Mouse (Mus musculus): ENCODE results near the gene Frmd4a. TPM values are rescaled to one million over a fixed set of nuclear protein-coding genes. Genes with fewer than 3 reads are reported as not detected.
"Not testable (repeated sequence)": the region's sequence is repeated elsewhere in the genome, so short reads cannot be mapped to it uniquely, and the experiment has no call there.

Frmd4a gene
- total RNA-seq, 2 experiments from 2014 or later = 194 to 301 TPM

DNA sequence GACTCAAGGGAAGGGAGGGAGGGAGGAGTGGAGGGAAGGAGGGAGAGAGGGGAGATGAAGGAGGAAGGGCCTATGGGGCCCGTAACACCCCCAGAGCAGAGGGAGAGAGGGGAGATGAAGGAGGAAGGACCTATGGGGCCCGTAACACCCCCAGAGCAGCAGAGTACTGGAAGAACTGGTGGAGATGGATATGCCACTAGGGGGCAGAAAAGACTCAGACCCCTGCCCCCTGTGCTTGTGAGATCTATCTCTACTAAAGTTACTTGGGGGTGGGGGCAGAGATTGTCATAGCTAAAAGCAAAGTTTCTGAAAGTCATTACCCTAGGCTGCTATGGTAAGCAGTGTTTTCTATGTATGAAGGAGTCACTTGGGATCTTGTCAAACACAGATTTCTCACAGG lies 299.1 kb downstream of the Frmd4a start:
- no peak for ATAC-seq (replicated peaks; ENCODE audit: low FRiP score, poor library complexity, severe bottlenecking)

DNA sequence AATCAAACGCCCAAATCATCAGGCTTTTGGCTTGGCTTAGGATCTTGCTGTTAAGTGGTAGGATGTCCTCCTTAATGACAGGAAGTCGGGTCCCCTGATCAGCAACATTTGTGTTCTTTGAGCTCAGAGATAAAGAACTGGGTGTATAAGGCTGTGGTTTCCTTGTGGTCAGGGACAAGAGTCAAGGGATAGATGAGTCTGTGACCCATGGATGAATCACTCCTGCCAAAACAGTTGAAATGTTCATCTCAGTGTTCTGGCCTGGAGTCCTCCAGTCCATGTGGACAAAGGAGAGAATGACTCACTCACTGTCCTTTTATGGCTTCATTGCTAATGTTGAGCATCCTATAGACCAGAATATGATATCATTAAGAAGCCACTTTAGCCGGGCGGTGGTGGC lies 300.6 kb downstream of the Frmd4a start:
- ATAC-seq (replicated peaks; ENCODE audit: low FRiP score, poor library complexity, severe bottlenecking) = no peak

DNA sequence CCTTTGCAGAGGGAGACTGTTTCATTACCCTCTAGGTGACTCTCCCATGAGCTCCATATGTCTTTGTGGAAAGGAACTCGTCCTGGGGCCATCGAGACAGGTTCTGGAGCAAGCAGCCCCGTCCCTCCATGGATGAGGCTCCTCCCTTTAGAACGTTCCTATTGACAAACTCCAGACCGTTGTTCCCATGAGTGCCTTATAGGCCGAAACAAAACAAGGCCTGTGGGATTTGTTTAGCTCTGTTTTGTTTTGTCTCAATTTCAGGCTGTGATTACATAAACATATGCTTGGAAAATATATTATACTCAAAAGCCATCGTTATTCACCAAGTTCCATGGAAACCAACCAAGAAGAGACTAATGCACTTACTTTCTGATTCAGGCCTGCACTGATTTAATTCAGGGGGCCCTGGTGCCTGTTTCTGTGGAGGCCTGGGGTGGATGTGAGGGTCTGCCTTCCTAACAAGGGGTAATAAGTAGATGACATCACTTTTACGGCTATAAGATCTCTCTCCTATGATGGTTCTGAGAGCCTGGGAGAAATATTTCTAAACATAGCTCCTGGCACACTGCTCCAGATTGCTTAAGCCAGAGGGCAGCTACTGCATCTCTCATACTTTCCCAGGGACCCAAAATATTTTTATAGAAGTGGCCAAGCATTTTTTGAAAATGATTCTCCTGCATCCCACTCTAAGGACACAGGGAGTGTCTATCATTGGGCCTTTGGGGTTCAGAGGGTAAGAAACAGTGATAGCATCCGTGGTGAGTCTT lies 308.9 kb downstream of the Frmd4a start:
- ATAC-seq (replicated peaks; ENCODE audit: low FRiP score, poor library complexity, severe bottlenecking) = no peak

DNA sequence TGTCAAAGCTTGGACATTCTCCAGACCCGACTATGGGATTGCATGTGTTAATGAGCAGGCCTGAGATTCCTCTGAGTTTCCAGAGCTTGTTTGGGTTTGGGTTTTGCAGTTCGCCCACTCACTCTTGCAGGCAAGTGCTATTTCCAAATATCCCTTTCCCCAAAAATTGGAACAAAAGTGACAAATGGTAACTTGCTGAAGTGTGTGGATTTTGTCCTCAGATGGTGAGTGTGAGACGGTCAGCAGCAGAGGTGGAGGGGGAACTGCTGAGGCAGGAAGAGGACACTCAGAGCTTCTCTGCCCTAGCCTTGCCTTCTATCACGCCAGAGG lies 309.5 kb downstream of the Frmd4a start:
- no peak for ATAC-seq (replicated peaks; ENCODE audit: low FRiP score, poor library complexity, severe bottlenecking)

DNA sequence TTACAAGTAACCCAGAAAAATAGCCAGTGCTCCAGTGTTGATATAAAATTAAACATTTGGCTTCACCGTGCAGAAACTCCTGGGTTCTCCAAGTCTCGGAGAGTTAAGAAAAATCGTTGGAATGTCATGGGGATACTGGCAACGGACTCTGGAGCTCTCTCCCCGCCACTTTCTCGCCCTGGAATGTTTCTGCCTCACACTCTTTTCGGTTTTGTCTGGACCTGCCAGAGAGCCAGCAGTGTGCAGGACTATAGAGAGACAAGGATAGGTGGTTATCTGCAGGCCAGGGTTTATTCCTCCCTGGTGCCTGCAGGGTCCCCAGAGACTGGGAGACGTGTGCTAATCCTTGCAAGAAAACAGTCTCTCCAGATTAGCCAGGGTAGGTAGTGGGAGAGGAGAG lies 314.9 kb downstream of the Frmd4a start:
- no peak for ATAC-seq (replicated peaks; ENCODE audit: low FRiP score, poor library complexity, severe bottlenecking)

DNA sequence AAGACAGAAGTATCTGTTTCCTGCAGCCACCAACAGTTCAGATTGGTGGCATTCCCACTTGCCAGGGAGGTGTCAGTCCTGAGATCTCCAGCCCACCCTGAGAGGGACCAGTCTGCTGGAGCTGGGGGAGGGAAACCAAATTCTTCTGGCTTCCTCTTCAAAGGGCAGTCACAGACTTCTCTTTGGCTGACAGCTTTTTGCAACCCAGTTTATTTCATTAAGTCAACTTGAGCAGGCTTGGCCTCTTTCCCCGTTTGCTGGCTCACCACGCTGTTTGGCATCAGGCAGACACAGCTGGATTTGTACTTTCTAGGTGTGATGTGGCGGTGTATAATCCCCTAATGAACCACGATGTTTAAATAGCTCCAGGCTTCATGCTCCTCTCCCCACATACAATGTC lies 316.7 kb downstream of the Frmd4a start:
- ATAC-seq (replicated peaks; ENCODE audit: low FRiP score, poor library complexity, severe bottlenecking) = no peak

DNA sequence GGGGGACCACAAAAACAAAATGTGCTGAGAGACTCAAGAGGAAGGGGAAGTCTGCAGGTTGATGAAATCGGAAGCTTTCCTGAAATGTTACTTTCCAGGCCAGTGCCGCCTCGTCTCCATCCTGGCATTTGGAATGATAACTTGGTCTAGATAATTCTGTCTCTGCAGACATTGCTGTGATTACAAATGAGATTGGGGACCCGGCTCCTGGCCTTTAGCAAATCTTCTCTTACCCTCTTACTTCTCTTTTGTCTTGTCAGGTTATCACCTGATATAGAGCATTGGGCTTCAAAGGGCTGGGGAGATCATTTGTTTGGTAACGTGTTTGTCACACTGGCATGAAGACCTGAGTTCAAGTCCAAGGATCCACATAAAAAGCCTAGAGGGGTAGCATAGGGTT lies 317.4 kb downstream of the Frmd4a start:
- ATAC-seq (replicated peaks; ENCODE audit: low FRiP score, poor library complexity, severe bottlenecking) = no peak

DNA sequence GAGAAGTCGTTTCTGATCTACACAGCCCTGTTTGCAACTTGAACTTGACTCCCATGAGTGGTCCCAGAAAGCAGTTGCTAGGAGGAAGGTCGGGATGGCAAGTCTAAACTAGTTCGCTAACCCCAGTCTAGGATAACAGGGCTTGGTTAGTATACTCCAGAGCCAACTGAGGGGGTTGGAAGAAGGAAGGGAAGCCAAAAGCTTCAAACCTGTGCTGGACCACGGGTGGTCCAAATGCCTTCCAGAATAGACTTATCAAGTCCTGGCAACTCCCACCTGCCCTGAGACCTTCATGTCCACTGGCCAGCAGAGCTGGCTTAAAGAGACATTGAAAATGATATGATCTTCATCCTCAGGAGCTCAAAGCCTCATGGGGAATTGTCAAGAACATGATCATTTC lies 318.4 kb downstream of the Frmd4a start:
- no peak for ATAC-seq (replicated peaks; ENCODE audit: low FRiP score, poor library complexity, severe bottlenecking)

DNA sequence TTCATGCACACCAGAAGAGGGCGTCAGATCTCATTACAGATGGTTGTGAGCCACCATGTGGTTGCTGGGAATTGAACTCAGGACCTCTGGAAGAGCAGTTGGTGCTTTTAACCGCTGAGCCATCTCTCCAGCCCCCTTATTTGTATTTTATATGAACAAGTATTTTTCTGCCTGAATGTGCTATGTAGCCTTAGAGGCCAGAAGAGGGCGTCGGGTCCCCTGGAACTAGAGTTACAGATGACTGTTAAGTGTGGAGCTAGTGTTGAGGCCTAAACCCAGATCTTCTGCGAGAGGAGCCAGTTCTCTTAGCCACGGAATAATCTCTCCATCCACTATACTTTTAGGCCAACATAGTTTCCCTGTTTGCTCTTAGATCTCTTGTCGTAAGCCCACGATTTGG lies 320.8 kb downstream of the Frmd4a start:
- not testable (repeated sequence) for ATAC-seq (replicated peaks; ENCODE audit: low FRiP score, poor library complexity, severe bottlenecking)

DNA sequence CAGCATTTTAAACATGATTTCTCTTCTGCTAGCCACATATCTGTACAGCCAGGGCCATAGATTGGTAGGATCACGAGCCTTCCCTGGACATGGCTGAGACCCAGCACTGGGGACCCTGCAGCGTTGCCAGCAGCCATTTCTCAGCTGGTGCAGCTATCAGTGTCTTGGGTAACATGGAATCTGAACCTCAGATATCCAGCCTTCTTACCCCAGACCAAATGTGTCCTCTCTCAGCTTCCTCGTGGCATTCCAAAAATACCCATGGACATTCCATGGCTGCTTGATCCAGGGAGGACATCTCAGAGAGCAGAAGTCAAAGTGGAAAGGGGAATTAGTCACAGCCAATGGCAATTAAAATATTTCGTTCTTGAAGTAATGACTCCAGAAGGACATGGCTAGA lies 321.6 kb downstream of the Frmd4a start:
- no peak for ATAC-seq (replicated peaks; ENCODE audit: low FRiP score, poor library complexity, severe bottlenecking)

DNA sequence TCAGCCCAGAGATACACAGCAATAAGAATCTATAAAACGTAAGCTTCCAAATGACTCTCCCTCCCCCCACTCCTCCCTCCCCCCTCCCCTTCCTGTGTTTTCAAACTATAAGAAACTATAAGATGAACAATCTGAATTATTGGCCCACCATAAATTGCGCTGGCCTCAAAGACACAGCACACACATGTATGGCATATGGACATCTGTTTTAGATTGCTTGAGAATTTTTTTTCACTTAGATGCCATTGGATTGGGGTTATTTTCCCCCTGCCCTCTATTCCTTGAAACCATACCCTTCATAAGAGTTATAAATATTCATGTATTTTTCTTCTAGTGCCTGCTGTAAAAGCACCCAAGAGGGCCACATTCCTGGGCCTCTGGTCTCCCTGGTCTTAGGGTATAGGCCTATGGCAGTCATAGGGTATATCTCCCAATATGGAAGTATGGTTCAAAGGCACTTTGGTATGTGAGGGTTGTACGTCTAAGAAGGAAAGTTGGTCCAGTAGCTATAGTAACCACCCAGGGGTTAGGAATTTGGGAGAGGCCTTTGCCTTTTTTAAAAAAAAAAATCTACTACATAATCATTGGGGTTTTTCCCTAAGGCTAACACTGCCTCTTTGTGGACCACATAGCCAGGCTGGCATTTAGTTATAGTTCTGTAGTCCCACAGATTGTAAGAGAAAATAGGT lies 322.2 kb downstream of the Frmd4a start:
- no peak for ATAC-seq (replicated peaks; ENCODE audit: low FRiP score, poor library complexity, severe bottlenecking)

DNA sequence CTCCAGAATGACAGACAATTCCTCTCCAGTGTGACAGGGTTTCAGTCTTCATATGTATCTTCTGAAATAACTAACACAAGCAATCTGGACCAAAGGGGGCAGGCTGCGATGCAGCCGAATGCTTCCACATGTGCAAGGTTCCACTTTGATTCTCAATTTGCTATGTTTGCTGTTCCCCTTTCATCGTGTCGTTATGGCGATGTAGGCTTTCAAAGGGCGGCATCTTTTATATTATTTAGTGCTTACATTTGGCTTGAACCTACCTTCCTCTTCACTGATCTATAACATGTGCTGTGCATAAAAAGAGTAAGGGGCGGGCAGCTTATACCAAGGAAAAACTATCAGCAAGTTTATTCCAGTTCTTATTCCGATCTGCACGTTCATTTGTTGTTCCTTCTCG lies 322.9 kb downstream of the Frmd4a start:
- ATAC-seq (replicated peaks; ENCODE audit: low FRiP score, poor library complexity, severe bottlenecking) = no peak

DNA sequence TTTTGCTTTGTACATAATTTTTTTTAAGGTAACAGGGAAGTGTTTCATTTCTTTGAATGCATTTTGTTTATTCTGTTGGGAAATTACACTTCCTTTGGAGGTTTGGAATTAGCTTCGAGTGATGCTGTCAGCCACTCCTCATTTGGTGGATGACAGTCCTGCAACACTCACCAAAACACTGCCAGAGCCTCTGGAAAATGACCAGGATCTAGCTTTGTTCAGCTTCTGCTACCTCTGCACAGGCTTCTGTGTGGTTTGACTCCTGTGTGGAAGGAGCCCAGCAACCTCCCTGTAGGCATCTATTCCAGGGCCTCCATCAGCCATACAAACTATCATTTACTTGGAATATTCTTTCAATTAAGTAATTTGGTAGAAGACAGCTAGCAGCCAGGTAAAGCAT lies 323.6 kb downstream of the Frmd4a start:
- no peak for ATAC-seq (replicated peaks; ENCODE audit: low FRiP score, poor library complexity, severe bottlenecking)

DNA sequence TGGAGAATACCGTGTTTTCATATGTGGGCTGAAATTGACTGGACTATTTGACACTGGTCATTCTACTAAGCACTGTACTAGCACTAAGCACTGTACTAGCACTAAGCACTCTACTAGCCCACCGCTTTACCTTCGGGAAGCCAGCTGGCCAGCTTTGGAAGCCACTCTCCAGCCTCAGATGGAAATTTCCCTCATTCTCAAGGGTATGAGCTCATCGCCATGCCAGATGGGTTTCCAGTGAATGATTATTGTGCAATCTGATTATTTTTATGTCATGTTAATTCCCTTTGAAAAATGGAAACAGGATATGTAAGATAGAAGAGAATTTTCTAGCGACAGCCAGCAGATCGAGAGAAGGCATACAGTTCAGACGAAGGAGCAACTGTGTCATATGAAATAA lies 324.5 kb downstream of the Frmd4a start:
- ATAC-seq (replicated peaks; ENCODE audit: low FRiP score, poor library complexity, severe bottlenecking) = no peak

DNA sequence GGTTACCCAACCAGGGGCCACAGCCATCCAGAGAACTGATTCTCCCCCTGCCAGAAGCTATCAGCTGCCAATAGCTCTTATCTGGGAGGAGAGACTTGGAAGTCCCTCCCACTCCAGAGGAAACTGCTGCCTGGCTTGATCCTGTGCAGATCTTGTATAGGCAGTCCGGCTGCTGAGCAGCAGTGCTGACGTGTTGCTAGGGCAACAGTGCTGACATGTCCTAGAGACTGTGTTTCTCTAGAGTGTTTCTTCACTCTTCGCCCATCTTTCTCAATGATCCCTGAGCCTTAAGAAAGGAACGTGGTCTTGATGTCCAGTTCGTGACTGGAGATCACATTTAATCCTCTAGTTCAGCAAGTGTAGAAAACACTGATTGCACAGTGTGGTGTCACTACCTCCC lies 326.9 kb downstream of the Frmd4a start:
- no peak for ATAC-seq (replicated peaks; ENCODE audit: low FRiP score, poor library complexity, severe bottlenecking)

DNA sequence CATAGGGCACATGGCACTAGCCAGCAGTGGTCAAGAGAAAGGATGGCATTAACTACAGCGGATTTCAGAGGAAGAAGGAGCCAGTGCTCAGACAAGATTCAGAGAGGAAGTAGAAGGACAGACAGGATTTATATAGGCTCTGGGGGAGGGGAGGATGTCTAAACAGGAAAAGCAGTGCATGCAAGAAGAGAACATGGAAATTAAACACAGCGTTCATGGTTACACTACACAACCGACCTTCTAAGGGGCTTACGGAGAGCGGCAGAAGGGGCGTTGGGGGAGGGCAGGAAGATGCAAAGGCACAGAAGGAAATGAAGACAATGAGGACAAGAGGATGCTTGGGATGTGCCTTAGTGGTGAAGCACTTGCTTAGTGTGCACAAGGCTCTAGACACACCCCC lies 328.7 kb downstream of the Frmd4a start:
- no peak for ATAC-seq (replicated peaks; ENCODE audit: low FRiP score, poor library complexity, severe bottlenecking)

DNA sequence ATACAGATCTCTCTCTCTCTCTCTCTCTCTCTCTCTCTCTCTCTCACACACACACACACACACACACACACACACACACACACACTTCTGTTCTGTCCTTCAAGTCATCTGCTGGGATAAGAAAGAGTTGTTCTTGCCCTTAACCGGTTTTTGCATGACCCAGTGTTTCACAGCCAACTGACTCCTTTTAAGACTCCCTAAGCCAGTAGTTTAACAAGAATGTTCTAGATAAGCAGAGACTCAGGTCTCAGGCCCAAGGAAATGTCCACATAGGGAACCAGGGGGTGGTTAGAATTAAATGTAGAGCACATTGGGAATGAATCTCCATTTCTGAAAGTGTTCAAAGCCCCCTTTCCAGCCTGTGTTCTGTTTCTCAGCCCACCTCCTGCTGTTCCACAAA lies 329.4 kb downstream of the Frmd4a start:
- ATAC-seq (replicated peaks; ENCODE audit: low FRiP score, poor library complexity, severe bottlenecking) = no peak

DNA sequence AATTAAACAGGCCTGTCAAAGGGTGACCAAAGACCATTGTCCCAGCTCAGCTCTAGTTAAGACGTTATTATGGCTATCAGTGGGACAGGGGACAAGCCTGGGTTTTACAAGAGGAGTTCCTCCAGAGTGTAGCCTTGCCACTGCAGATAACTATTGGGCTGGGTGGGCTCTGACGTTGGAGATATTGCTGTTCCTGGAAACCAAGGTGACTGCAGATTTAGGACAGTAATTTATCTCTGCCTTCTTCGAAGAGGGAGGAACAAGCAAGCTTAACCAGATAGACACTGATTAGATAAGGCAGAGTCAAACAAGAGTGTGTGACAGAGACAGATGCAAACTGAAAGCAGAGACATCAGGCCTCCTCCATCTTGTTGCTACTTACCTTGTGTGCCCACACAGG lies 330.3 kb downstream of the Frmd4a start:
- no peak for ATAC-seq (replicated peaks; ENCODE audit: low FRiP score, poor library complexity, severe bottlenecking)

DNA sequence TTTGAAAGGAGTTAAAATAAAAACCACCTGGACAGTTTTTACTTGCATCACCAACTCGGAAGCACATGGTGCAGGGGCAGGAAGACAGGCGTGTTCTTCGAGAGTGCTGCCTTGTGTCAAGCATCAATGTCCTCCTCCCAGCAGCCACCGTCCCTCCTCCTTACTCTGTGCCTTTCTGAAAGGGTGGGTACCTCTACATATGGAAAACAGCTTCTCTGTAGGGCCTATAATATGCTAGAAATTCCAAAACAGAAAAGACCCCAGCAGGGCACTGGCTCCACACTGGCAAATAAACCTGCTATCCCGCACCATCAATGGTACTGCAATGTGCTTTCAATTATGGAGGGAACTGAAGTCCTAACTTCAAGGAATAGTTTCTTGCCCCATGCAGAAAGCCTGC lies 331.0 kb downstream of the Frmd4a start:
- ATAC-seq (replicated peaks; ENCODE audit: low FRiP score, poor library complexity, severe bottlenecking) = no peak

DNA sequence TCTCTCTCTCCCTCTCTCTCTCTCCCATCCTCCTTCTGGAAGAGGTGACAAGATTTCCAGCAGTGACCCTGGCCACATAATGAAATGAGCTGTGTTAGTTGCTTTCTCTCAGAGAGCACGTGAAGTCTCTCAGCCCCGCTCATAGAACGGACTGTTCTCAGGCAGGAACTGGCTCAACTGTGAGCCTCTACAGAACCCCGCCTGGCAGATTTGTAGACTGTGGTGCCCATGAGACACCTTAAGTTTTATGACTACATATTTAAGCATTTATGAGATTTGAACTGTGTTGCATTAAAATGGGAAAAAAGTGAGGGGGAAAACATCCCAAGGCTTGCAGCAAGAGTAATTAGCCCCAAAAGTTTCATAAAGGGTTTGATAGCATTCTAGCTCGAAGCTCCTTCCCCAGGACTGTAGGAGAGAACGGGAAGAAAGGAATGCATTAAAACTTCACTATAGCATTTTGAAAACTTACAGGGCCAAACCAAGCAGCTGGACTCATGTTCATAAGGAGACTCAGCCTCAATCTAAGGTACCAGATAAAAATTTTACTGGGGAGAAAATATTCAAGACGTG lies 339.4 kb downstream of the Frmd4a start:
- ATAC-seq (replicated peaks; ENCODE audit: low FRiP score, poor library complexity, severe bottlenecking) = no peak

DNA sequence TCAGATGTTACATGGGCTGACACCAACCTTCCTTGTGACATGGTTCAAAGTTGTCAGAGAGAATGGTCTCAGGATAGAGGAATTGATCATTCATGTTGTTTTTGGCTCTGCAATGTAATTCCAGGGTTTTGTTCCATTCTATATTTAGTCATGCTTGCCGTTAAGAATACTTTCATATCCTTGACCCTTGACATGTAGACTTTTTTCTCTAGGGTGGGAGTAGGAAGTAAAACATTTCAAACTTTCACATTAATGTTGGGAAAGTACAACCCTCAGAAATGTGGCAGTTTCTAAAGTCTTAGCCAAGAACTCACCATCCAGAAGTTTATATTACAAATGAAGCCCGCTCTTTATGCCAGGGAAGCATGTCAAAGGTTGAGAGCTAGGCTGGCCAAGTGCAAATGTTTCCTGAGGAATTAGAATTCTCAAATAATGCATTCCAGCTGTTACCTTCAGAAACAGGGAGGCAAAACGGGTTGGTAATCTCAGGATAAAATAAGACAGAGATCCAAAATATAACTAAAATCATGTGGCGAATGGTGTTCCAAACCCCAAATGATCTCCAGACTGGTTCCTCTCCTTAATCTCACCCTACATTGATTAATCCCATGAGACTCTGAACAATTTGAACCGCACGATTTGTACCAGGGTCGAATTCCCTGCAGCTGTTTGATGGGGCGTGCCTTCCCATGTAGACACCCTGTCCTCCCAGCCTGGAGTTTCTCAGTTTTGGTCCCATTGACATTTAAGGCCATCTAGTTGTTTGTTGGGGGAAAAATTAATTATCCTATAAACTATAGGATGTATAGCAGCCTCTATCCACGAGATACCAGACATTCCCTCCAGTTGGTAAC lies 344.7 kb downstream of the Frmd4a start:
- ATAC-seq (replicated peaks; ENCODE audit: low FRiP score, poor library complexity, severe bottlenecking) = no peak

All from erythroblast, adult 5-6 weeks (primary cell).